Mouse (Mus musculus) cerebellum, adult 8-10 months (tissue): Measurements from ENCODE around the gene Sh2b3.
"Not testable (repeated sequence)": the region's sequence is repeated elsewhere in the genome, so short reads cannot be mapped to it uniquely, and the experiment has no call there.

Source experiments
- DNase-seq: peaks from one replicate; pipeline ENCODE4 v3.0.0; 2022

Gene Sh2b3

GRCm38 (mm10) chr5:121837441-121838340 is at the start of gene Sh2b3:
TSS of gene Sh2b3 (minus strand) at chr5:121837646.
- no peak for DNase-seq

GRCm38 (mm10) chr5:121883356-121883755 is 45.9 kb upstream of the Sh2b3 start:
- DNase-seq = no peak

GRCm38 (mm10) chr5:121879211-121879610 is 41.8 kb upstream of the Sh2b3 start:
- no peak for DNase-seq

GRCm38 (mm10) chr5:121878703-121879102 is 41.3 kb upstream of the Sh2b3 start:
- no peak for DNase-seq

GRCm38 (mm10) chr5:121876901-121877300 is 39.5 kb upstream of the Sh2b3 start:
- no peak for DNase-seq

GRCm38 (mm10) chr5:121875041-121875440 is 37.6 kb upstream of the Sh2b3 start:
- DNase-seq = no peak

- DNase-seq = peak; percentile 75
Observed at GRCm38 (mm10) chr5:121872158-121872557, 34.7 kb upstream of the Sh2b3 start.

GRCm38 (mm10) chr5:121871515-121872030 is 34.1 kb upstream of the Sh2b3 start:
- no peak for DNase-seq

- no peak for DNase-seq
Observed at GRCm38 (mm10) chr5:121870832-121871231, 33.4 kb upstream of the Sh2b3 start.

- DNase-seq = no peak
Observed at GRCm38 (mm10) chr5:121867963-121868362, 30.5 kb upstream of the Sh2b3 start.

GRCm38 (mm10) chr5:121864330-121864729 is 26.9 kb upstream of the Sh2b3 start:
- no peak for DNase-seq

- no peak for DNase-seq
Observed at GRCm38 (mm10) chr5:121861964-121862363, 24.5 kb upstream of the Sh2b3 start.

- DNase-seq = no peak
Observed at GRCm38 (mm10) chr5:121858427-121858826, 21.0 kb upstream of the Sh2b3 start.

GRCm38 (mm10) chr5:121856740-121857139 is 19.3 kb upstream of the Sh2b3 start:
- no peak for DNase-seq

- DNase-seq = no peak
Observed at GRCm38 (mm10) chr5:121854768-121855167, 17.3 kb upstream of the Sh2b3 start.

- DNase-seq = peak; percentile 38
Observed at GRCm38 (mm10) chr5:121853368-121854051, 16.1 kb upstream of the Sh2b3 start.

- DNase-seq = peak; percentile 44
Observed at GRCm38 (mm10) chr5:121849478-121850349, 12.3 kb upstream of the Sh2b3 start.

- peak; percentile 93 for DNase-seq
Observed at GRCm38 (mm10) chr5:121848743-121849142, 11.3 kb upstream of the Sh2b3 start, which contains the start of gene Pheta1. TSS of gene Pheta1 (plus strand) at chr5:121848984.

- peak; percentile 52 for DNase-seq
Observed at GRCm38 (mm10) chr5:121848035-121848519, 10.6 kb upstream of the Sh2b3 start.

- DNase-seq = not testable (repeated sequence)
Observed at GRCm38 (mm10) chr5:121847269-121847668, 9.8 kb upstream of the Sh2b3 start.

GRCm38 (mm10) chr5:121846322-121846721 is 8.9 kb upstream of the Sh2b3 start:
- DNase-seq = no peak

GRCm38 (mm10) chr5:121845361-121845760 is 7.9 kb upstream of the Sh2b3 start:
- no peak for DNase-seq
